ENCODE assay signal across 8 mouse cellular contexts in the genomic region with DNA sequence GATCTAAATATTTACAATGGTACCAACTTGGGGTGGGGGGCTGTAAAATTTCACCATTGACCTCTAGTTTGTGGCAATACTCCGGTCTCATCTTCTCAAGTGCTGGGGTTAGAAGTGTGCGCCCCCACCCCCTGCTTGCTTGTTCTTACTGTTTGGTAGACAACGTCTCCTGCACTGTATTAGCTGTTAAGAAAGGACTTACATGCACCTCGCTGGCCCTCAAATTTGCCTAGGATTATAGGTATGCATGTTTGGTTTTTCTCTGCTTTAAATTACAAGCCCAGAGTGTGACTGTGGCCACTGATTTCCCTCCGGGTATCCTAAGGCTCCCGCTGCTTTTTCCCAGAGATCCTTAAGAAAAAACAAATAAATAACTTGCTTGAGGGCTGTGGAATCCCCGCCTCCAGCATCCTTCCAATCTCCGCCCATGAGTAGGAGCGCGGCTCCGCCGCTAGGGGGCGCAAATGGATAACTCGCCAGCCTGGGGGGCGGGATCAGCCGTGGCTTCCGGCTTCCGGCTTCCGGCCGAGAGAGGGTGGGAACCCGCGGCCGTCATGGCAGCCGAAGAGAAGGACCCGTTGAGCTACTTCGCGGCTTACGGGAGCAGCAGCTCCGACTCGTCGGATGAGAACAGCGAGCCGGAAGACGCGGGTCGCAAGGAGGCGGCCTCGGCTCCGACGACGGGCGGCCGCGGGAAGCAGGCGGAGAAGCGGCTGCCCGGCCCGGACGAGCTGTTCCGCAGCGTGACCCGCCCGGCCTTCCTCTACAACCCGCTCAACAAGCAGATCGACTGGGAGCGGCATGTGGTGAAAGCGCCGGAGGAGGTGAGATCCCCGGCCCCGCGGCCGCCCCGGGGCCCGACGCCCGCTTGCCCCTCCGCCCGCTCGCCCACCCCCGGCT. TPM values are rescaled to one million over a fixed set of nuclear protein-coding genes. Genes with fewer than 3 reads are reported as not detected.
DNase-seq lines count a peak whose midpoint lies in the region; ATAC-seq lines count a peak whose summit lies in the region.

A gene (plus strand): TSS at position 510 of the 900 bp plus-strand sequence.

- peaks cover 13 to 23% of the 10 kb centered on the region in 2 experiments for H3K4me1 ChIP-seq in heart, embryonic 14.5 days (ENCODE audit: control insufficient read depth in 2 of 2, insufficient read depth in 2 of 2, low read length in 2 of 2)
- H3K4me1 ChIP-seq in liver, embryonic 12.5 days, result peaks cover 40% of the 10 kb centered on the region

- peak within 1 kb of the TSS; percentile 88 for H3K4me2 ChIP-seq in heart, embryonic 14.5 days (ENCODE audit: low read length)
- H3K4me2 ChIP-seq in liver, embryonic 12.5 days, result peak within 1 kb of the TSS; percentile 90

- ATAC-seq in heart, embryonic 14.5 days (ENCODE audit: insufficient number of reproducible peaks, insufficient read depth, low FRiP score, low read depth), result peak; percentile 91
- ATAC-seq in liver, embryonic 12.5 days, result peak; percentile 90

- peak; percentile 92 to 93 for DNase-seq in CD8-positive naive resting alpha-beta T cell, adult 2 months (ENCODE audit: low read depth in 2 of 2, low spot score in 2 of 2)
- peak; percentile 86 for DNase-seq in c-Kit-negative CD71-positive TER-119-positive erythroid progenitor cells, embryonic 14.5 days (ENCODE audit: low read depth, low spot score)
- peak; percentile 87 for DNase-seq in fibroblast of lung, adult 2 months (ENCODE audit: low read depth)
- peak; percentile 94 for DNase-seq in kidney, postnatal 14 days
- DNase-seq in naive thymus-derived CD4-positive, alpha-beta T cell, adult 2 months (ENCODE audit: low read depth), result peak; percentile 96
- peak; percentile 95 for DNase-seq in splenic B cell, adult 2 months (ENCODE audit: low read depth, low spot score)

- H3K9me3 ChIP-seq in heart, embryonic 14.5 days (ENCODE audit: control insufficient read depth, low read length), result no peaks in the 10 kb centered on the region
- H3K9me3 ChIP-seq in liver, embryonic 12.5 days (replicated peaks), result no peaks in the 10 kb centered on the region

- H3K27ac ChIP-seq in heart, embryonic 14.5 days (replicated peaks in 1 of 2; ENCODE audit: control insufficient read depth in 1 of 2, insufficient read depth in 1 of 2, low read depth in 2 of 2, low read length in 2 of 2), result peak within 1 kb of the TSS; percentile 18 to 58; a peak in 3 of 4 replicates
- peak within 1 kb of the TSS; percentile 66 for H3K27ac ChIP-seq in liver, embryonic 12.5 days

- H3K9ac ChIP-seq in heart, embryonic 14.5 days (ENCODE audit: low read length), result peak within 1 kb of the TSS; percentile 97
- peak within 1 kb of the TSS; percentile 87 for H3K9ac ChIP-seq in liver, embryonic 12.5 days

- peak within 1 kb of the TSS; percentile 79 to 99 for H3K4me3 ChIP-seq in heart, embryonic 14.5 days (ENCODE audit: control insufficient read depth in 1 of 2, insufficient read depth in 1 of 2, low read depth in 1 of 2, low read length in 2 of 2)
- H3K4me3 ChIP-seq in liver, embryonic 12.5 days, result peak within 1 kb of the TSS; percentile 84

- peaks cover 49% of the 10 kb centered on the region for H3K36me3 ChIP-seq in heart, embryonic 14.5 days (ENCODE audit: control insufficient read depth, insufficient read depth, low read length)
- peaks cover 38% of the 10 kb centered on the region for H3K36me3 ChIP-seq in liver, embryonic 12.5 days
- H3K36me3 ChIP-seq in splenic B cell, adult 2 months (ENCODE audit: control insufficient read depth, insufficient read depth, low read length, poor library complexity, severe bottlenecking), result peaks cover 10% of the 10 kb centered on the region

- no peaks in the 10 kb centered on the region for H3K27me3 ChIP-seq in heart, embryonic 14.5 days (ENCODE audit: control insufficient read depth, insufficient read depth, low read length)
- no peaks in the 10 kb centered on the region for H3K27me3 ChIP-seq in liver, embryonic 12.5 days (replicated peaks)
- no peaks in the 10 kb centered on the region for H3K27me3 ChIP-seq in splenic B cell, adult 2 months (ENCODE audit: control insufficient read depth, insufficient read depth, low read length, poor library complexity, severe bottlenecking)

- 1% methylated on average over 65 of the region's 70 CpGs for WGBS in heart, embryonic 14.5 days
- WGBS in liver, embryonic 12.5 days (ENCODE audit: insufficient replicate concordance), result 4% methylated on average over 68 of the region's 70 CpGs

RNA-seq across cellular contexts. Expression of the gene that starts here (rescaled TPM):
- 36.9 and 43.1 TPM in 2 replicates for polyA plus RNA-seq in heart, embryonic 14.5 days (2014; fragmentation: Nextera tagmentation; extraction: Ambion mirVana)
- 25.6 and 27.4 TPM in 2 replicates for polyA plus RNA-seq in liver, embryonic 12.5 days (2016; fragmentation: Nextera tagmentation; extraction: Ambion mirVana)

Comparison
In these comparisons a context has a peak if more than half of its experiments do, and no peak if none do; other contexts are left out.
1. Peak in every context shown above with its lines: DNase-seq, ATAC-seq, H3K4me3 ChIP-seq and H3K27ac ChIP-seq.